Comparison of ENCODE assay signal across 9 mouse cellular contexts in genomic region chr16:31352996-31353395, GRCm38 (mm10). TPM values are rescaled to one million over a fixed set of nuclear protein-coding genes. Genes with fewer than 3 reads are reported as not detected.
DNase-seq lines count a peak whose midpoint lies in the region; ATAC-seq lines count a peak whose summit lies in the region.
"Had no signal": no experiment of that assay in that cellular context is flagged by ENCODE, and none has a peak within 500 bp of the region (broad histone marks: within the 10 kb centered on the region; RNA-seq: fewer than 3 reads in every experiment).

No protein-coding gene starts in this region.

- H3K4me2 ChIP-seq in forebrain, embryonic 14.5 days (ENCODE audit: low read length): no peak overlapping the region
- no peak overlapping the region for H3K4me2 ChIP-seq in midbrain, embryonic 14.5 days (ENCODE audit: low read length)
- no peak overlapping the region for H3K4me2 ChIP-seq in embryonic facial prominence, embryonic 14.5 days (ENCODE audit: low read depth, low read length)
- H3K4me2 ChIP-seq: hindbrain, embryonic 15.5 days had no signal

- no peak overlapping the region for H3K27ac ChIP-seq in forebrain, embryonic 14.5 days (ENCODE audit: low read depth, low read length)
- H3K27ac ChIP-seq in forebrain, embryonic 10.5 days: no peak overlapping the region
- H3K27ac ChIP-seq in midbrain, embryonic 14.5 days (replicated peaks; ENCODE audit: low read depth, low read length): no peak overlapping the region
- H3K27ac ChIP-seq in midbrain, embryonic 10.5 days (replicated peaks): no peak overlapping the region
- H3K27ac ChIP-seq in embryonic facial prominence, embryonic 14.5 days (replicated peaks; ENCODE audit: low read depth, low read length): no peak overlapping the region
- H3K27ac ChIP-seq: hindbrain, embryonic 15.5 days had no signal

- 70% methylated on average over 4 of the region's 4 CpGs for WGBS in forebrain, embryonic 14.5 days
- 78% methylated on average over 4 of the region's 4 CpGs for WGBS in forebrain, embryonic 10.5 days
- WGBS in midbrain, embryonic 14.5 days: 74% methylated on average over 4 of the region's 4 CpGs
- WGBS in midbrain, embryonic 10.5 days: 80% methylated on average over 4 of the region's 4 CpGs
- 59% methylated on average over 4 of the region's 4 CpGs for WGBS in embryonic facial prominence, embryonic 14.5 days

- ATAC-seq in forebrain, embryonic 14.5 days: no peak
- ATAC-seq in midbrain, embryonic 14.5 days (ENCODE audit: low FRiP score, low TSS enrichment): no peak
- ATAC-seq in embryonic facial prominence, embryonic 14.5 days (ENCODE audit: low read depth): no peak

- no peak overlapping the region for H3K9ac ChIP-seq in forebrain, embryonic 14.5 days (ENCODE audit: low read length)
- H3K9ac ChIP-seq in midbrain, embryonic 14.5 days (replicated peaks; ENCODE audit: low read length): no peak overlapping the region
- no peak overlapping the region for H3K9ac ChIP-seq in embryonic facial prominence, embryonic 14.5 days (ENCODE audit: low read depth, low read length)
- H3K9ac ChIP-seq: hindbrain, embryonic 15.5 days had no signal

- no peaks in the 10 kb centered on the region for H3K4me1 ChIP-seq in forebrain, embryonic 14.5 days (ENCODE audit: control insufficient read depth, insufficient read depth, low read length)
- H3K4me1 ChIP-seq in forebrain, embryonic 10.5 days: 0 out of 2 replicates have a peak, but pooled peaks cover 8% of the 10 kb centered on the region
- H3K4me1 ChIP-seq in midbrain, embryonic 14.5 days (ENCODE audit: control insufficient read depth, insufficient read depth, low read length): no peaks in the 10 kb centered on the region
- peaks cover 7% of the 10 kb centered on the region for H3K4me1 ChIP-seq in midbrain, embryonic 10.5 days
- H3K4me1 ChIP-seq in embryonic facial prominence, embryonic 14.5 days (ENCODE audit: control insufficient read depth, insufficient read depth, low read length): no peaks in the 10 kb centered on the region
- H3K4me1 ChIP-seq: hindbrain, embryonic 15.5 days had no signal

- H3K27me3 ChIP-seq in forebrain, embryonic 14.5 days (replicated peaks; ENCODE audit: control insufficient read depth, insufficient read depth, low read length): no peaks in the 10 kb centered on the region; the same call in 1 of the 2 replicates
- peaks cover 9% of the 10 kb centered on the region; the same call in 1 of the 2 replicates for H3K27me3 ChIP-seq in forebrain, embryonic 10.5 days (ENCODE audit: poor library complexity, severe bottlenecking)
- H3K27me3 ChIP-seq in midbrain, embryonic 14.5 days (ENCODE audit: control insufficient read depth, insufficient read depth, low read length): no peaks in the 10 kb centered on the region
- H3K27me3 ChIP-seq in midbrain, embryonic 10.5 days (ENCODE audit: low read depth, poor library complexity, severe bottlenecking): peaks cover 33% of the 10 kb centered on the region
- no peaks in the 10 kb centered on the region for H3K27me3 ChIP-seq in embryonic facial prominence, embryonic 14.5 days (replicated peaks; ENCODE audit: control insufficient read depth, insufficient read depth, low read length)

- DNase-seq in forebrain, embryonic 14.5 days (ENCODE audit: low spot score): peak; percentile 38
- no peak for DNase-seq in forebrain, embryonic 10.5 days (ENCODE audit: extremely low spot score, low spot score)
- DNase-seq in midbrain, embryonic 14.5 days: peak; percentile 56
- no peak for DNase-seq in midbrain, embryonic 10.5 days (ENCODE audit: low spot score)
- DNase-seq in embryonic facial prominence, embryonic 14.5 days (ENCODE audit: low spot score): peak; percentile 43
- peak; percentile 41 for DNase-seq in mesoderm, embryonic 11.5 days (ENCODE audit: low read depth, low spot score)
- DNase-seq in ovary, postnatal 36 days (ENCODE audit: low spot score): no peak
- DNase-seq in urinary bladder, postnatal 14 days (ENCODE audit: low spot score): no peak

- no peak overlapping the region for H3K4me3 ChIP-seq in forebrain, embryonic 14.5 days (ENCODE audit: low read depth, low read length)
- no peak overlapping the region for H3K4me3 ChIP-seq in forebrain, embryonic 10.5 days
- H3K4me3 ChIP-seq in midbrain, embryonic 14.5 days (replicated peaks; ENCODE audit: low read depth, low read length): no peak overlapping the region
- no peak overlapping the region for H3K4me3 ChIP-seq in midbrain, embryonic 10.5 days
- no peak overlapping the region for H3K4me3 ChIP-seq in embryonic facial prominence, embryonic 14.5 days (ENCODE audit: low read depth, low read length)
- H3K4me3 ChIP-seq: hindbrain, embryonic 15.5 days had no signal

- H3K36me3 ChIP-seq in forebrain, embryonic 14.5 days (ENCODE audit: control insufficient read depth, insufficient read depth, low read length): no peaks in the 10 kb centered on the region
- H3K36me3 ChIP-seq in forebrain, embryonic 10.5 days (replicated peaks): no peaks in the 10 kb centered on the region
- no peaks in the 10 kb centered on the region for H3K36me3 ChIP-seq in midbrain, embryonic 14.5 days (ENCODE audit: control insufficient read depth, insufficient read depth, low read length)
- no peaks in the 10 kb centered on the region for H3K36me3 ChIP-seq in midbrain, embryonic 10.5 days
- no peaks in the 10 kb centered on the region for H3K36me3 ChIP-seq in embryonic facial prominence, embryonic 14.5 days (ENCODE audit: control insufficient read depth, insufficient read depth, low read length)
- H3K36me3 ChIP-seq: hindbrain, embryonic 15.5 days had no signal

- H3K9me3 ChIP-seq in forebrain, embryonic 14.5 days (replicated peaks; ENCODE audit: control insufficient read depth, low read length): no peaks in the 10 kb centered on the region
- H3K9me3 ChIP-seq in forebrain, embryonic 10.5 days: no peaks in the 10 kb centered on the region
- no peaks in the 10 kb centered on the region for H3K9me3 ChIP-seq in midbrain, embryonic 14.5 days (ENCODE audit: control insufficient read depth, low read length)
- no peaks in the 10 kb centered on the region for H3K9me3 ChIP-seq in midbrain, embryonic 10.5 days (replicated peaks)
- H3K9me3 ChIP-seq in embryonic facial prominence, embryonic 14.5 days (ENCODE audit: control insufficient read depth, low read length): no peaks in the 10 kb centered on the region
- H3K9me3 ChIP-seq: hindbrain, embryonic 15.5 days had no signal

RNA-seq across cellular contexts. Expression of gene Apod, which starts 38.4 kb away (rescaled TPM):
- polyA plus RNA-seq in forebrain, embryonic 14.5 days (2014; fragmentation: Nextera tagmentation; extraction: Ambion mirVana): 65.3 and 91.8 TPM in 2 replicates
- polyA plus RNA-seq in forebrain, embryonic 10.5 days (2016; fragmentation: Nextera tagmentation; extraction: Ambion mirVana): 16.8 and 24.4 TPM in 2 replicates
- polyA plus RNA-seq in midbrain, embryonic 14.5 days (2014; fragmentation: Nextera tagmentation; extraction: Ambion mirVana): 36.8 and 104 TPM in 2 replicates
- 17.4 and 29.0 TPM in 2 replicates for polyA plus RNA-seq in midbrain, embryonic 10.5 days (2016; fragmentation: Nextera tagmentation; extraction: Ambion mirVana)
- polyA plus RNA-seq in embryonic facial prominence, embryonic 14.5 days (2014; fragmentation: Nextera tagmentation; extraction: Ambion mirVana): 63.0 and 64.0 TPM in 2 replicates

Comparison
In these comparisons a context has a peak if more than half of its experiments do, and no peak if none do; other contexts are left out.
1. DNase-seq: peak in forebrain, embryonic 14.5 days (single experiment), midbrain, embryonic 14.5 days (single experiment), embryonic facial prominence, embryonic 14.5 days (single experiment) and mesoderm, embryonic 11.5 days (single experiment); none in forebrain, embryonic 10.5 days (single experiment), midbrain, embryonic 10.5 days (single experiment), ovary, postnatal 36 days (single experiment) and urinary bladder, postnatal 14 days (single experiment).